26 mouse cellular contexts compared by ENCODE assay signal in genomic region chr7:73262526-73262925, GRCm38 (mm10).
A peak's percentile ranks its signal among the peaks of the same experiment; 100 is the strongest.
DNase-seq lines count a peak whose midpoint lies in the region; ATAC-seq and TF ChIP-seq lines count a peak whose summit lies in the region.
"Had no signal": no experiment of that assay in that cellular context is flagged by ENCODE, and none has a peak within 500 bp of the region (broad histone marks: within the 10 kb centered on the region; RNA-seq: fewer than 3 reads in every experiment).

No protein-coding gene starts in this region.

- no peak overlapping the region for H3K9ac ChIP-seq in embryonic facial prominence, embryonic 14.5 days (ENCODE audit: low read depth, low read length)
- no peak overlapping the region for H3K9ac ChIP-seq in hindbrain, embryonic 14.5 days
- no peak overlapping the region for H3K9ac ChIP-seq in hindbrain, embryonic 12.5 days
- H3K9ac ChIP-seq in midbrain, postnatal 0 days (replicated peaks; ENCODE audit: low read length, poor library complexity, severe bottlenecking) = no peak overlapping the region
- H3K9ac ChIP-seq: embryonic facial prominence, embryonic 12.5 days; forebrain, embryonic 12.5 days; heart, embryonic 13.5 days had no signal

- H3K27me3 ChIP-seq in embryonic facial prominence, embryonic 14.5 days (replicated peaks; ENCODE audit: control insufficient read depth, insufficient read depth, low read length) = no peaks in the 10 kb centered on the region
- no peaks in the 10 kb centered on the region for H3K27me3 ChIP-seq in embryonic facial prominence, embryonic 10.5 days (replicated peaks; ENCODE audit: low read depth, poor library complexity, severe bottlenecking)
- H3K27me3 ChIP-seq in hindbrain, embryonic 14.5 days (ENCODE audit: control insufficient read depth, insufficient read depth, low read length) = no peaks in the 10 kb centered on the region
- H3K27me3 ChIP-seq in hindbrain, embryonic 12.5 days = no peaks in the 10 kb centered on the region
- H3K27me3 ChIP-seq in midbrain, postnatal 0 days (ENCODE audit: insufficient read depth, low read length) = no peaks in the 10 kb centered on the region
- H3K27me3 ChIP-seq in midbrain, embryonic 10.5 days (ENCODE audit: low read depth, poor library complexity, severe bottlenecking) = no peaks in the 10 kb centered on the region; the same call in 1 of the 2 replicates
- H3K27me3 ChIP-seq: embryonic facial prominence, embryonic 12.5 days; forebrain, embryonic 12.5 days; Patski had no signal

- no peaks in the 10 kb centered on the region for H3K36me3 ChIP-seq in embryonic facial prominence, embryonic 14.5 days (ENCODE audit: control insufficient read depth, insufficient read depth, low read length)
- H3K36me3 ChIP-seq in embryonic facial prominence, embryonic 10.5 days (replicated peaks) = no peaks in the 10 kb centered on the region
- no peaks in the 10 kb centered on the region for H3K36me3 ChIP-seq in hindbrain, embryonic 14.5 days (replicated peaks; ENCODE audit: control insufficient read depth, insufficient read depth)
- no peaks in the 10 kb centered on the region for H3K36me3 ChIP-seq in hindbrain, embryonic 12.5 days
- H3K36me3 ChIP-seq in midbrain, postnatal 0 days (ENCODE audit: insufficient read depth, low read length) = no peaks in the 10 kb centered on the region
- H3K36me3 ChIP-seq in midbrain, embryonic 10.5 days = no peaks in the 10 kb centered on the region
- H3K36me3 ChIP-seq: embryonic facial prominence, embryonic 12.5 days; forebrain, embryonic 12.5 days; heart, embryonic 10.5 days; heart, embryonic 13.5 days had no signal

- H3K9me3 ChIP-seq in embryonic facial prominence, embryonic 14.5 days (ENCODE audit: control insufficient read depth, low read length) = no peaks in the 10 kb centered on the region
- no peaks in the 10 kb centered on the region for H3K9me3 ChIP-seq in embryonic facial prominence, embryonic 10.5 days
- H3K9me3 ChIP-seq in hindbrain, embryonic 14.5 days (ENCODE audit: control insufficient read depth, low read length) = 0 out of 2 replicates have a peak, but pooled peaks cover 3% of the 10 kb centered on the region
- H3K9me3 ChIP-seq in hindbrain, embryonic 12.5 days (replicated peaks) = no peaks in the 10 kb centered on the region
- H3K9me3 ChIP-seq in midbrain, postnatal 0 days (ENCODE audit: low read length) = no peaks in the 10 kb centered on the region
- H3K9me3 ChIP-seq in midbrain, embryonic 10.5 days (replicated peaks) = no peaks in the 10 kb centered on the region
- H3K9me3 ChIP-seq: embryonic facial prominence, embryonic 12.5 days; forebrain, embryonic 12.5 days; heart, embryonic 10.5 days; heart, embryonic 13.5 days had no signal

- H3K27ac ChIP-seq in embryonic facial prominence, embryonic 14.5 days (replicated peaks; ENCODE audit: low read depth, low read length) = no peak overlapping the region
- no peak overlapping the region for H3K27ac ChIP-seq in embryonic facial prominence, embryonic 10.5 days (replicated peaks)
- H3K27ac ChIP-seq in hindbrain, embryonic 14.5 days = no peak overlapping the region
- H3K27ac ChIP-seq in hindbrain, embryonic 12.5 days = no peak overlapping the region
- H3K27ac ChIP-seq in midbrain, postnatal 0 days (ENCODE audit: low read depth, low read length) = no peak overlapping the region
- no peak overlapping the region for H3K27ac ChIP-seq in midbrain, embryonic 10.5 days (replicated peaks)
- H3K27ac ChIP-seq: embryonic facial prominence, embryonic 12.5 days; forebrain, embryonic 12.5 days; heart, adult 2 months; heart, embryonic 10.5 days; heart, embryonic 13.5 days had no signal

- no peak overlapping the region for H3K4me3 ChIP-seq in embryonic facial prominence, embryonic 14.5 days (ENCODE audit: low read depth, low read length)
- no peak overlapping the region for H3K4me3 ChIP-seq in embryonic facial prominence, embryonic 10.5 days
- no peak overlapping the region for H3K4me3 ChIP-seq in hindbrain, embryonic 14.5 days (replicated peaks; ENCODE audit: low read length)
- H3K4me3 ChIP-seq in hindbrain, embryonic 12.5 days = no peak overlapping the region
- H3K4me3 ChIP-seq in midbrain, postnatal 0 days (ENCODE audit: low read depth, low read length) = no peak overlapping the region
- no peak overlapping the region for H3K4me3 ChIP-seq in midbrain, embryonic 10.5 days
- H3K4me3 ChIP-seq: embryonic facial prominence, embryonic 12.5 days; erythroblast, embryonic 14.5 days; forebrain, embryonic 12.5 days; heart, adult 2 months; heart, embryonic 10.5 days; heart, embryonic 13.5 days had no signal

- ATAC-seq in embryonic facial prominence, embryonic 14.5 days (ENCODE audit: low read depth) = no peak
- no peak for ATAC-seq in hindbrain, embryonic 14.5 days (ENCODE audit: low FRiP score)
- no peak for ATAC-seq in hindbrain, embryonic 12.5 days (ENCODE audit: low FRiP score)
- ATAC-seq in midbrain, postnatal 0 days (ENCODE audit: low FRiP score) = no peak
- ATAC-seq: activated CD4-positive, CD25-positive, alpha-beta regulatory T cell, adult 4 months; intestine, postnatal 0 days; Patski had no signal

- no peak overlapping the region for H3K4me2 ChIP-seq in embryonic facial prominence, embryonic 14.5 days (ENCODE audit: low read depth, low read length)
- no peak overlapping the region for H3K4me2 ChIP-seq in hindbrain, embryonic 14.5 days (replicated peaks)
- no peak overlapping the region for H3K4me2 ChIP-seq in hindbrain, embryonic 12.5 days (replicated peaks)
- H3K4me2 ChIP-seq in midbrain, postnatal 0 days (ENCODE audit: low read depth, low read length, poor library complexity, severe bottlenecking) = no peak overlapping the region
- H3K4me2 ChIP-seq: embryonic facial prominence, embryonic 12.5 days; forebrain, embryonic 12.5 days; heart, embryonic 13.5 days had no signal

- H3K4me1 ChIP-seq in embryonic facial prominence, embryonic 14.5 days (ENCODE audit: control insufficient read depth, insufficient read depth, low read length) = no peaks in the 10 kb centered on the region
- H3K4me1 ChIP-seq in embryonic facial prominence, embryonic 10.5 days = peaks cover 13% of the 10 kb centered on the region
- peaks cover 7% of the 10 kb centered on the region; the same call in 1 of the 2 replicates for H3K4me1 ChIP-seq in hindbrain, embryonic 14.5 days (replicated peaks; ENCODE audit: control insufficient read depth, insufficient read depth, low read length)
- peaks cover 10% of the 10 kb centered on the region for H3K4me1 ChIP-seq in hindbrain, embryonic 12.5 days
- no peaks in the 10 kb centered on the region for H3K4me1 ChIP-seq in midbrain, postnatal 0 days (ENCODE audit: insufficient read depth, low read length)
- H3K4me1 ChIP-seq in midbrain, embryonic 10.5 days = peaks cover 19% of the 10 kb centered on the region
- H3K4me1 ChIP-seq: embryonic facial prominence, embryonic 12.5 days; heart, embryonic 10.5 days; heart, embryonic 13.5 days had no signal

- DNase-seq in embryonic facial prominence, embryonic 14.5 days (ENCODE audit: low spot score) = peak; percentile 26
- DNase-seq in embryonic facial prominence, embryonic 10.5 days (ENCODE audit: low spot score) = no peak
- peak; percentile 32 for DNase-seq in hindbrain, embryonic 14.5 days (ENCODE audit: low spot score)
- DNase-seq in midbrain, postnatal 0 days (ENCODE audit: low spot score) = peak; percentile 41
- DNase-seq in midbrain, embryonic 10.5 days (ENCODE audit: low spot score) = no peak
- DNase-seq in retina, postnatal 1 day = peak; percentile 17
- DNase-seq in spleen, postnatal 14 days (ENCODE audit: low spot score in 2 of 2) = no peak
- DNase-seq: adrenal gland, adult 8-10 months; adrenal gland, postnatal 25 days; cerebellum, adult 18-20 months; cerebellum, adult 9-10 months; cerebellum, postnatal 14 days; gastrocnemius, postnatal 10 days; gastrocnemius, postnatal 36 days; heart, adult 2 months; heart, postnatal 14 days; heart, postnatal 4 days had no signal

- TF ChIP-seq CTCF in midbrain, postnatal 0 days (IDR thresholded peaks at IDR 0.05) = no peak

- WGBS in embryonic facial prominence, embryonic 14.5 days = 26% methylated on average over 3 of the region's 3 CpGs
- WGBS in embryonic facial prominence, embryonic 10.5 days = 32% methylated on average over 3 of the region's 3 CpGs
- 27% methylated on average over 3 of the region's 3 CpGs for WGBS in hindbrain, embryonic 14.5 days
- 35% methylated on average over 3 of the region's 3 CpGs for WGBS in hindbrain, embryonic 12.5 days
- WGBS in midbrain, postnatal 0 days = 30% methylated on average over 3 of the region's 3 CpGs
- 43% methylated on average over 3 of the region's 3 CpGs for WGBS in midbrain, embryonic 10.5 days

Comparison
In these comparisons a context has a peak if more than half of its experiments do, and no peak if none do; other contexts are left out.
1. DNase-seq: peak in embryonic facial prominence, embryonic 14.5 days (single experiment), hindbrain, embryonic 14.5 days (single experiment), midbrain, postnatal 0 days (single experiment) and retina, postnatal 1 day (single experiment); none in embryonic facial prominence, embryonic 10.5 days (single experiment), midbrain, embryonic 10.5 days (single experiment) and spleen, postnatal 14 days (0 of 2).